Mouse (Mus musculus) MEL (cell line): ENCODE measurements around the gene Tppp. TPM values are rescaled to one million over a fixed set of nuclear protein-coding genes. Genes with fewer than 3 reads are reported as not detected.

Experiments used
- DNase-seq: peaks from one replicate; pipeline ENCODE4 v3.0.0; 2011; ENCODE audit warnings: low read depth, low spot score
- H3K27ac ChIP-seq: 2 replicates; pipeline ENCODE4 v1.5.1; 2012; ENCODE audit warnings: low read depth, mild to moderate bottlenecking, control low read depth, low read length, moderate library complexity; ENCODE audit not compliant: control insufficient read depth
- H3K27me3 ChIP-seq, 2 experiments: fragments of 150-350 bp in 1 of 2; sonication (generic) in 1 of 2; 2 replicates each; pipeline ENCODE4 v1.6.1; 2012; ENCODE audit warnings: low read length in 2 of 2, mild to moderate bottlenecking in 2 of 2, improper control_type of control experiment in 1 of 2, moderate library complexity in 1 of 2; ENCODE audit not compliant: insufficient read depth in 2 of 2, control insufficient read depth in 1 of 2
- H3K36me3 ChIP-seq, 2 experiments: 2 replicates each; pipeline ENCODE4 v1.6.1; 2012 to 2014; ENCODE audit warnings: low read length in 2 of 2, improper control_type of control experiment in 1 of 2, inconsistent platforms in 1 of 2, mild to moderate bottlenecking in 1 of 2; ENCODE audit not compliant: insufficient read depth in 2 of 2, control insufficient read depth in 1 of 2
- H3K4me1 ChIP-seq, 2 experiments: fragments of 150-350 bp in 1 of 2; sonication (generic) in 1 of 2; 2 replicates each; pipeline ENCODE4 v1.6.1; 2012; ENCODE audit warnings: low read length in 2 of 2, improper control_type of control experiment in 1 of 2, mild to moderate bottlenecking in 1 of 2; ENCODE audit not compliant: insufficient read depth in 2 of 2, control insufficient read depth in 1 of 2
- H3K4me3 ChIP-seq, 2 experiments: fragments of 150-350 bp in 1 of 2; sonication (generic) in 1 of 2; 2 replicates each; pipeline ENCODE4 v1.5.1; 2012; ENCODE audit warnings: low read depth in 2 of 2, low read length in 2 of 2, mild to moderate bottlenecking in 2 of 2, moderate library complexity in 2 of 2, control low read depth in 1 of 2, improper control_type of control experiment in 1 of 2; ENCODE audit not compliant: control insufficient read depth in 1 of 2, insufficient read depth in 1 of 2
- H3K79me2 ChIP-seq: 2 replicates; pipeline ENCODE4 v1.6.1; 2012; ENCODE audit warnings: mild to moderate bottlenecking, low read length, moderate library complexity; ENCODE audit not compliant: control insufficient read depth, poor library complexity, insufficient read depth
- H3K9ac ChIP-seq: 2 replicates; pipeline ENCODE4 v1.6.1; 2012; ENCODE audit warnings: low read depth, mild to moderate bottlenecking, control low read depth, low read length, moderate library complexity; ENCODE audit not compliant: control insufficient read depth, poor library complexity, severe bottlenecking
- H3K9me3 ChIP-seq: fragments of 150-350 bp; sonication (generic); replicated peaks from 2 replicates; pipeline ENCODE4 v1.6.1; 2012; ENCODE audit warnings: mild to moderate bottlenecking, low read length, improper control_type of control experiment, moderate library complexity; ENCODE audit not compliant: insufficient read depth
- CTCF ChIP-seq, 3 experiments: IDR thresholded peaks in 2 of 3; conservative IDR thresholded peaks in 1 of 3; 2 replicates each; pipeline ENCODE4 v1.5.1; 2011 to 2012; ENCODE audit warnings: low read length in 3 of 3, low read depth in 2 of 3, mild to moderate bottlenecking in 2 of 3, improper control_type of control experiment in 1 of 3, inconsistent platforms in 1 of 3, mixed read lengths in 1 of 3, moderate library complexity in 1 of 3; ENCODE audit not compliant: control insufficient read depth in 1 of 3, insufficient read depth in 1 of 3, poor library complexity in 1 of 3, severe bottlenecking in 1 of 3
- ELF1 ChIP-seq: IDR thresholded peaks from 2 replicates; pipeline ENCODE4 v1.6.1; 2014; ENCODE audit warnings: low read depth, mild to moderate bottlenecking, inconsistent platforms, low read length, improper control_type of control experiment, moderate library complexity
- GABPA ChIP-seq: IDR thresholded peaks from 2 replicates; pipeline ENCODE4 v1.6.1; 2012; ENCODE audit warnings: low read depth, mild to moderate bottlenecking, inconsistent platforms, low read length, improper control_type of control experiment, moderate library complexity
- GATA1 ChIP-seq: IDR thresholded peaks from 2 replicates; pipeline ENCODE4 v1.6.1; 2011; ENCODE audit warnings: low read depth, low read length, improper control_type of control experiment
- HCFC1 ChIP-seq: IDR thresholded peaks from 2 replicates; pipeline ENCODE4 v1.6.1; 2012; ENCODE audit warnings: low read depth, mild to moderate bottlenecking, inconsistent platforms, low read length, improper control_type of control experiment, moderate library complexity
- KAT2A ChIP-seq: conservative IDR thresholded peaks from 2 replicates; pipeline ENCODE4 v1.6.1; 2012; ENCODE audit warnings: low read depth, low read length, improper control_type of control experiment, inconsistent platforms
- MYB ChIP-seq: IDR thresholded peaks from 2 replicates; pipeline ENCODE4 v1.6.1; 2011; ENCODE audit warnings: mild to moderate bottlenecking, low read depth, low read length, improper control_type of control experiment
- MYC ChIP-seq: IDR thresholded peaks from 2 replicates; pipeline ENCODE4 v1.6.1; 2011; ENCODE audit warnings: low read depth, mild to moderate bottlenecking, low read length, improper control_type of control experiment, moderate library complexity
- NELFE ChIP-seq: IDR thresholded peaks from 2 replicates; pipeline ENCODE4 v1.6.1; 2011; ENCODE audit warnings: low read depth, low read length, improper control_type of control experiment
- NRF1 ChIP-seq: IDR thresholded peaks from 2 replicates; pipeline ENCODE4 v1.6.1; 2014; ENCODE audit warnings: low read depth, mild to moderate bottlenecking, inconsistent platforms, low read length, improper control_type of control experiment, moderate library complexity; ENCODE audit not compliant: poor library complexity, insufficient read depth, severe bottlenecking
- POLR2AphosphoS2 ChIP-seq: IDR thresholded peaks from 2 replicates; pipeline ENCODE4 v1.6.1; 2011; ENCODE audit warnings: low read length, improper control_type of control experiment
- RAD21 ChIP-seq: IDR thresholded peaks from 2 replicates; pipeline ENCODE4 v1.6.1; 2011; ENCODE audit warnings: mild to moderate bottlenecking, low read depth, low read length, improper control_type of control experiment
- SMC3 ChIP-seq: IDR thresholded peaks from 2 replicates; pipeline ENCODE4 v1.6.1; 2011; ENCODE audit warnings: low read depth, low read length, improper control_type of control experiment
- TAL1 ChIP-seq: IDR thresholded peaks from 2 replicates; pipeline ENCODE4 v1.6.1; 2012; ENCODE audit warnings: mild to moderate bottlenecking, inconsistent platforms, low read length, moderate library complexity, mixed read lengths
- UBTF ChIP-seq: IDR thresholded peaks from 2 replicates; pipeline ENCODE4 v1.6.1; 2012; ENCODE audit warnings: low read depth, mild to moderate bottlenecking, inconsistent platforms, low read length, improper control_type of control experiment, moderate library complexity, borderline replicate concordance; ENCODE audit not compliant: insufficient read depth
- USF2 ChIP-seq, 2 experiments: IDR thresholded peaks; 2 replicates each; pipeline ENCODE4 v1.6.1; 2011 to 2012; ENCODE audit warnings: improper control_type of control experiment in 2 of 2, low read length in 2 of 2, borderline replicate concordance in 1 of 2, inconsistent platforms in 1 of 2, low read depth in 1 of 2, mild to moderate bottlenecking in 1 of 2; ENCODE audit not compliant: insufficient read depth in 1 of 2
- ZKSCAN1 ChIP-seq: IDR thresholded peaks from 2 replicates; pipeline ENCODE4 v1.6.1; 2012; ENCODE audit warnings: low read depth, mild to moderate bottlenecking, inconsistent platforms, low read length, improper control_type of control experiment, moderate library complexity
- ZNF384 ChIP-seq: IDR thresholded peaks from 2 replicates; pipeline ENCODE4 v1.6.1; 2012; ENCODE audit warnings: low read depth, mild to moderate bottlenecking, inconsistent platforms, low read length, improper control_type of control experiment
- polyA plus RNA-seq, 2 experiments: library from polyadenylated mRNA; stranded (reverse) in 1 of 2; unstranded in 1 of 2; fragments of >175 nt in 1 of 2; fragments of >200 nt in 1 of 2; gene quantifications; 2 replicates each; pipeline versions ENCODE4 v1.2.1 to v1.2.4; 2012; ENCODE audit warnings: low replicate concordance in 2 of 2, low read depth in 1 of 2; ENCODE audit not compliant: insufficient read length in 2 of 2, insufficient read depth in 1 of 2, missing spikeins in 1 of 2
- total RNA-seq: library from RNA; depleted of rRNA; stranded (reverse); fragments of 300-350 nt; gene quantifications from 2 replicates; pipeline ENCODE4 v1.2.3, GENCODE M21; 2012

Tppp gene
- total and polyA plus RNA-seq, 3 experiments = 0.04 TPM; not detected in 2

DNA sequence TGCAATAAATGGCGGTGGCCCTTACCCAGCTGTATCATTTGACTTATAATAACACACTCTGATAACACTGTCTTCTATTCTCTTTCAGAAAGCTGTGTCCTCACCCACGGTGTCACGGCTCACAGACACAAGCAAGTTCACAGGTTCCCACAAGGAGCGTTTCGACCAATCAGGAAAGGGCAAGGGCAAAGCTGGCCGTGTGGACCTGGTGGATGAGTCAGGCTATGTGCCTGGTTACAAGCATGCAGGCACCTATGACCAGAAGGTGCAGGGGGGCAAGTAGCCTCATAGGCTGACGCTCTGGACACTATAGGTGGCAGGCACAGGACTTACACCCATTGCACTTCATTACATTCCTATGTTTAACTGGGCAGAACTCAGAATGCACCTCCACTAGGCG, 21.9 kb downstream of the Tppp start:
- Histone ChIP-seq H3K4me1 (no peaks in the 10 kb centered on the region), H3K9me3 (no peaks in the 10 kb centered on the region), H3K4me3 (no peak overlapping the region)

DNA sequence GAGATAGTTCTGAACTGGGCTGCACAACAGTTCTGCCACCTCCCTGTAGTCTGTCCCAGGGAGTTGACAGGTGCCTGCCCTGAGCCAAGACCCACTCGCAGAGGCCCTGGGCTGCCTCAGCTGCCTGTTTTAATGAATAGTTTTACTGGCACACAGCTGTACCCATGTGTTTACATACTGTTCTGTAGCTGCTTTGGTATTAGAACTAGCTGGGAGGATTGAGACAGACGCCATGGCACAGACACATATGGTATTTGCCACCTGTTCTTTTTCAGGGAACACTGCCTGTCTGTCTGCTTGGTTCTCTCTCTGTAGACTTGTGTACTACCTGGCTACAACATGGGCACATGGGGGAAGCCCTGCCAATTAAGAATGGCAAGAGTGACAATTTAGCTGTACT, 25.5 kb downstream of the Tppp start:
- H3K27ac ChIP-seq = no peak overlapping the region
- no peak overlapping the region for H3K4me3 ChIP-seq
- no peaks in the 10 kb centered on the region for H3K36me3 ChIP-seq
- no peak for DNase-seq
- H3K9ac ChIP-seq = no peak overlapping the region
- no peaks in the 10 kb centered on the region for H3K79me2 ChIP-seq
- no peaks in the 10 kb centered on the region for H3K4me1 ChIP-seq
- H3K27me3 ChIP-seq = no peaks in the 10 kb centered on the region
- no peaks in the 10 kb centered on the region for H3K9me3 ChIP-seq
- TF ChIP-seq NELFE (no peak), TAL1 (no peak), MYC (no peak), UBTF (no peak), ELF1 (no peak), POLR2AphosphoS2 (no peak), NRF1 (no peak), RAD21 (no peak), ZNF384 (no peak), ZKSCAN1 (no peak), HCFC1 (no peak), SMC3 (no peak), USF2 (IDR thresholded peaks at IDR 0.05; ENCODE audit: borderline replicate concordance in 1 of 2, insufficient read depth in 1 of 2, low read depth in 1 of 2, low read length in 2 of 2) (no peak), CTCF (IDR thresholded peaks at IDR 0.05 in 2 of 3, conservative IDR thresholded peaks at IDR 0.05 in 1 of 3; ENCODE audit: control insufficient read depth in 1 of 3, insufficient read depth in 1 of 3, low read depth in 2 of 3, low read length in 3 of 3, poor library complexity in 1 of 3, severe bottlenecking in 1 of 3) (no peak), GATA1 (no peak)
- TF ChIP-seq, all 39 proteins: peak for 0

More for the DNA sequence above, 21.9 kb downstream of the Tppp start:
- H3K9ac ChIP-seq = no peak overlapping the region
- DNase-seq = no peak
- TF ChIP-seq KAT2A = no peak
- no peak for TF ChIP-seq MYB
- no peak for TF ChIP-seq TAL1
- TF ChIP-seq GABPA = no peak
- H3K36me3 ChIP-seq = no peaks in the 10 kb centered on the region
- H3K27me3 ChIP-seq = no peaks in the 10 kb centered on the region
- H3K27ac ChIP-seq = no peak overlapping the region
- H3K79me2 ChIP-seq = no peaks in the 10 kb centered on the region
